Mouse (Mus musculus) right cerebral cortex, postnatal 36 days (tissue): Measurements from ENCODE around the gene Rangap1.

Source experiments
- DNase-seq, 2 experiments: peaks; one replicate each; pipeline ENCODE4 v3.0.0; 2022; ENCODE audit warnings: low spot score in 2 of 2, mixed read lengths in 1 of 2

Rangap1 gene

GRCm38 (mm10) chr15:81697175-81697574 is 48.2 kb downstream of the Rangap1 start, which contains the start of gene Chadl:
Gene Chadl (minus strand): TSS chr15:81697287.
- no peak for DNase-seq

GRCm38 (mm10) chr15:81694891-81695290 is 50.4 kb downstream of the Rangap1 start:
- no peak for DNase-seq

GRCm38 (mm10) chr15:81693967-81694881 is 51.1 kb downstream of the Rangap1 start:
- DNase-seq = peak; percentile 44 to 52

- no peak for DNase-seq
Observed at GRCm38 (mm10) chr15:81693366-81693966, 51.9 kb downstream of the Rangap1 start.

DNA sequence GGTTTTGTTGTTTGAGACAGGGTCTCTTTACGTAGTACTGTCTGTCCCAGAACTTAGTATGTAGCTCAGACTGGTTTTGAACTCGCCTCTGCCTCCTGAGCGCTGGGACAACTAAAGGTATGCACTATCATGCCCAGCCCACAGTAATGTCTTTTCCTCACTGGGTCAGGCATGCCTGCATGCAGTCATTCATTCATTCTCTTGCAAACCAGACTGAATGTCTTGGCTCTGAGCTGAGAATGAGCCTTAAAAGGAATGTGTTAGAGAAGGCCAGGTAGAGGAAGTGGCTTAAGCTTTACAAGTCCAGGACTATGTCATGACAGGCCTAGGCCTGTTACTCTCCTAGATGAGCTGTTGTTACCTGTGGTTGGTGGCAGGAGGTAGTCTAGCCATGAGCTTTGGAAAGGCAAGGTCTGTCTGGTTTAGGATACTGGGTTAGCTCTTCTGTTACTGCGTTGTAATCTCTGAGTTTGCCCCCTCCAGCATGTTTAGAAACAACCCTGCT is 65.0 kb downstream of the Rangap1 start:
- DNase-seq = no peak

DNA sequence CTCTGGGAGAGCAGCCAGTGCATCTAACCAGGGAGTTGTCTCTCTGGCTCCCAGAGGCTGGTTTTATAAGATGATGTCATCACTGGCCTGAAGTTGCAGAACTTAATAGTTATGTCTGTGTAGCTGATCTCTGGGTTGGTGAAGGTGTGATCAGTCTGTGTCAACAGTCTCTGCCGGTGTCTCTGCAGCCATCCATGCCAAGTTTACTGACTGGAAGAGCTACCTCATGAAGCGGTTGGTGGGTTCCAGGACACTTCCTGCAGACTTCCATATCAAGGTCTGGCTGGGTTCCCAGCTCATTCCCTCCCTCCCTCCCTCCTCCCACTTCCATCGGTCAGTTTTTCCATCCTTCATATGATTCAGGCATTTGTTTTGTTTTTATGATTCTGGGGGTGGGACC is 68.7 kb downstream of the Rangap1 start:
- no peak for DNase-seq

DNA sequence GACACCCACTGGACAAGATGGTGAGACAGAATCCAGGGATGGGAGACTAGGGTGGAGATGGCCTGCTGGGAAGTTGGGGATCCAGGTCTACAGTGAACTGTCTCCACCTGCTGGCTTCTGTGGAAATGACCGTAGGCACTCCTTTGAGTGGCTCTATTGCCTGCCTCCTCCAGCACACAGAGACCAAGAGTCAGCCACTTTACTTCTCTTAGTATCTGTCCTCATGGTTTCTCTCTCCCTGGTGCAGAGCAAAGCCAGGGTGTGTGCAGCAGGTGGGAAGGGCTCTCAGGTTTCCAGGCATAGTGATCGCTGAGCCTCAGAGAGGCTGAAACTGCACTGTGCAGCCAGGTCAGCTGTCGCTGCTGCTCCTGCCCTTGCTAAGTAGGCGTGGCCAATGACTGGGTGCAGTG is 75.1 kb downstream of the Rangap1 start:
- DNase-seq = no peak

- DNase-seq = no peak
Observed at GRCm38 (mm10) chr15:81666957-81667356, 78.4 kb downstream of the Rangap1 start.

GRCm38 (mm10) chr15:81663697-81664561 is 81.4 kb downstream of the Rangap1 start, which contains the start of gene L3mbtl2:
Gene L3mbtl2 (plus strand): TSS chr15:81663889.
- DNase-seq = peak; percentile 91

GRCm38 (mm10) chr15:81663281-81663680 is 82.0 kb downstream of the Rangap1 start:
- no peak for DNase-seq

- no peak for DNase-seq
Observed at GRCm38 (mm10) chr15:81661701-81662100, 83.6 kb downstream of the Rangap1 start.
